Mouse (Mus musculus) liver, adult 2 months (tissue): Measurements from ENCODE around the gene Capg. TPM values are rescaled to one million over a fixed set of nuclear protein-coding genes. Genes with fewer than 3 reads are reported as not detected.
A peak's percentile ranks its signal among the peaks of the same experiment; 100 is the strongest.

Source experiments
- DNase-seq: peaks from one replicate; pipeline ENCODE4 v3.0.0-alpha.2; 2011; ENCODE audit warnings: low read depth, low spot score; ENCODE audit errors: extremely low read depth
- H3K27ac ChIP-seq: fragments of 200-500 bp; replicated peaks from 2 replicates; pipeline ENCODE4 v1.5.1; 2012; ENCODE audit warnings: low read depth, mild to moderate bottlenecking, control low read depth, inconsistent platforms, low read length; ENCODE audit not compliant: insufficient read depth
- H3K27me3 ChIP-seq: fragments of 200-500 bp; 2 replicates; pipeline ENCODE4 v1.6.1; 2012; ENCODE audit warnings: mild to moderate bottlenecking, moderate library complexity, low read length, inconsistent platforms; ENCODE audit not compliant: control insufficient read depth, insufficient read depth
- H3K36me3 ChIP-seq: fragments of 200-500 bp; 2 replicates; pipeline ENCODE4 v1.6.1; 2012; ENCODE audit warnings: low read length, inconsistent platforms; ENCODE audit not compliant: control insufficient read depth, insufficient read depth
- H3K4me1 ChIP-seq: fragments of 200-500 bp; 2 replicates; pipeline ENCODE4 v1.6.1; 2011; ENCODE audit warnings: low read length; ENCODE audit not compliant: control insufficient read depth, insufficient read depth
- H3K4me3 ChIP-seq: fragments of 200-500 bp; 2 replicates; pipeline ENCODE4 v1.5.1; 2011; ENCODE audit warnings: low read depth, mild to moderate bottlenecking, control low read depth, low read length, moderate library complexity; ENCODE audit not compliant: insufficient read depth
- H3K79me2 ChIP-seq: fragments of 200-500 bp; 2 replicates; pipeline ENCODE4 v1.6.1; 2012; ENCODE audit warnings: inconsistent platforms, mild to moderate bottlenecking, low read length, moderate library complexity; ENCODE audit not compliant: control insufficient read depth, insufficient read depth
- H3K9ac ChIP-seq: fragments of 200-500 bp; 2 replicates; pipeline ENCODE4 v1.6.1; 2012; ENCODE audit warnings: low read depth, mild to moderate bottlenecking, control low read depth, inconsistent platforms, low read length
- CTCF ChIP-seq: fragments of 200-500 bp; IDR thresholded peaks from 2 replicates; pipeline ENCODE4 v1.5.1; 2011; ENCODE audit warnings: low read depth, low read length, control low read depth
- POLR2A ChIP-seq: fragments of 200-500 bp; IDR thresholded peaks from 2 replicates; pipeline ENCODE4 v1.6.1; 2011; ENCODE audit warnings: low read length, control low read depth; ENCODE audit not compliant: insufficient read depth; ENCODE audit errors: extremely low read depth
- WGBS: fragments of 180-500 bp; shearing (Covaris S2); methylation state at CpG from one replicate; pipeline ENCODE4 v1.1.7; 2018; 5-methylcytosine and 5-hydroxymethylcytosine counted together
- polyA plus RNA-seq: library from polyadenylated mRNA; depleted of rRNA; stranded (reverse); fragments of >200 nt; gene quantifications from 2 replicates; pipeline ENCODE4 v1.2.3, GENCODE M21; 2012
- total RNA-seq: library from RNA; depleted of rRNA; stranded (reverse); fragments of >200 nt; gene quantifications from 2 replicates; pipeline ENCODE4 v1.2.3, GENCODE M21; 2014

The Capg gene
- total and polyA plus RNA-seq, 2 experiments = 2.8 to 3.9 TPM

DNA sequence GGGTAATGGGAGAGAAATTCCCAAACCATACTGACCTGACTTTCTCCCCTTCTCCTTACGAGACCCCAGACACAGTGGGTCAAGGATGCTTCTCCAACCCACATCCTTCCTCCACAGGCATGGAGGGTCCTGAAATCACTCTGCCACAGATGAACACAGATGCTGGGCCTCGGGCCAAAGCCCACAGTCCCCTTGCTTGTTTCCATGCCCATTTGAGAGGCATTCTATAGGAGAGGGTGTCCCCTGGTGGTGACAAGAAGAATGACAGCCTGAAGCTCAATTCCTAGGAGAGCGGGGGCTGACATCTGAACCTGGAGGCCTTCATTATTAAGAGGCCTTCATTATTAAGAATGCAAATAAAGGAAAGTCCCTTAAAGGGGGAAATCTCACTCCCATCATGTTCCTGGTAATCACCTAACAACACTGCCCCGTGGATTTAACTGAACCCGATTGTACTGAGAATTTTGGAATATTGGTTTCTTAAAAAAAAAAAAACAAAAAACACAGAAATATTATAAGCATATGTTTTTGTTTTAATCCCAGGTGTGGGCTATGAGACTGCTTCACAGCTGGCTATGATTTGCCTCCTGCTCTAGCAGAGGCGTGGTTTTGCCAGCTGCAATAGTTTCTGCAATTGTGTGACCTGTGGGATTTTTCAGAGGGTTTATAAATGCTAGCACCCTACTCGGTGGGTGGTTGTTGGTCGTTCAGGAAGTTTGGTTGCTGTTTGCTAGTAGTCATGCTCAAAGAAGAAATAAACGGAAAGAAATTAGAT is 10.0 kb upstream of the Capg start:
- no peak overlapping the region for H3K9ac ChIP-seq
- H3K4me3 ChIP-seq = no peak overlapping the region
- WGBS = 47% methylated on average over 9 of the region's 9 CpGs
- no peaks in the 10 kb centered on the region for H3K27me3 ChIP-seq
- H3K27ac ChIP-seq = no peak overlapping the region
- 0 out of 2 replicates have a peak, but pooled peaks cover 3% of the 10 kb centered on the region for H3K4me1 ChIP-seq
- H3K79me2 ChIP-seq = no peaks in the 10 kb centered on the region
- peak; percentile 21 for DNase-seq
- TF ChIP-seq CTCF (peak; percentile 79), POLR2A (no peak)
- no peaks in the 10 kb centered on the region for H3K36me3 ChIP-seq

GRCm38 (mm10) chr6:72535165-72535564 is 9.0 kb upstream of the Capg start:
- Histone ChIP-seq H3K9ac (no peak overlapping the region), H3K27ac (no peak overlapping the region), H3K27me3 (no peaks in the 10 kb centered on the region), H3K4me1 (0 out of 2 replicates have a peak, but pooled peaks cover 3% of the 10 kb centered on the region), H3K79me2 (no peaks in the 10 kb centered on the region), H3K4me3 (no peak overlapping the region), H3K36me3 (no peaks in the 10 kb centered on the region)
- peak; percentile 56 for DNase-seq
- WGBS = 3% methylated on average over 9 of the region's 9 CpGs
- TF ChIP-seq CTCF (peak; percentile 91), POLR2A (no peak)

DNA sequence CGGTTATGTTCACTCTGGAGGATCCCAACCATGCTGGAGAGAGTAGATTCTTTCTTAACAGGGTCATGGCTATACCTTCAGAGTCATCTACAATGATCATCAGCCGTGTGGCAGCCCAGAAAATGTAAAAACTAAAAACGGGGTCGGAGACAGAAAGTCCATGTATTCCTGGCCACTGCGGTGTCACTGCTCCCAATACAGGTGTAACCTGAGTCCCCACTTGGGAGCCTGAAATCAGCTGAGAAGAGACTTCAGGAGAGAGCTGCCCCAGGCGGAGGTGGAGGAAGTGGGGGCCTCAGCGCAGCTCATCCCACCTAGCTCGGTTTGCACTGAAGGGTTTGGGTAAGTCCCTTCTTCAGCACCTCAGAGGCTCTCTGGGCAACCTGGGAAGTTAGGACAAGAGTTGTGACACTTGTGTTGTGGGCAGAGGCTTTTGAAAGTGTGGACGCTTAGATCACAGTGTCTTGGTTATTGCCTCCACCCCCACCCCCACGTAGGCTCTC is 6.1 kb upstream of the Capg start:
- no peaks in the 10 kb centered on the region for H3K27me3 ChIP-seq
- peak; percentile 17 for DNase-seq
- peak overlapping the region; percentile 83 for H3K9ac ChIP-seq
- H3K4me3 ChIP-seq = peak overlapping the region; percentile 74
- peak overlapping the region; percentile 68 for H3K27ac ChIP-seq
- TF ChIP-seq CTCF = no peak
- no peak for TF ChIP-seq POLR2A
- no peaks in the 10 kb centered on the region for H3K36me3 ChIP-seq
- H3K79me2 ChIP-seq = no peaks in the 10 kb centered on the region
- 58% methylated on average over 10 of the region's 10 CpGs for WGBS
- H3K4me1 ChIP-seq = 0 out of 2 replicates have a peak, but pooled peaks cover 3% of the 10 kb centered on the region

GRCm38 (mm10) chr6:72538562-72539031 is 5.6 kb upstream of the Capg start:
- Histone ChIP-seq H3K79me2 (no peaks in the 10 kb centered on the region), H3K27ac (peak overlapping the region; percentile 68), H3K4me3 (peak overlapping the region; percentile 74), H3K4me1 (0 out of 2 replicates have a peak, but pooled peaks cover 3% of the 10 kb centered on the region), H3K36me3 (no peaks in the 10 kb centered on the region), H3K27me3 (no peaks in the 10 kb centered on the region), H3K9ac (peak overlapping the region; percentile 83)
- 3% methylated on average over 16 of the region's 16 CpGs for WGBS
- peak; percentile 93 for DNase-seq
- peak; percentile 69; the same call in 1 of the 2 replicates for TF ChIP-seq POLR2A
- TF ChIP-seq CTCF = no peak

DNA sequence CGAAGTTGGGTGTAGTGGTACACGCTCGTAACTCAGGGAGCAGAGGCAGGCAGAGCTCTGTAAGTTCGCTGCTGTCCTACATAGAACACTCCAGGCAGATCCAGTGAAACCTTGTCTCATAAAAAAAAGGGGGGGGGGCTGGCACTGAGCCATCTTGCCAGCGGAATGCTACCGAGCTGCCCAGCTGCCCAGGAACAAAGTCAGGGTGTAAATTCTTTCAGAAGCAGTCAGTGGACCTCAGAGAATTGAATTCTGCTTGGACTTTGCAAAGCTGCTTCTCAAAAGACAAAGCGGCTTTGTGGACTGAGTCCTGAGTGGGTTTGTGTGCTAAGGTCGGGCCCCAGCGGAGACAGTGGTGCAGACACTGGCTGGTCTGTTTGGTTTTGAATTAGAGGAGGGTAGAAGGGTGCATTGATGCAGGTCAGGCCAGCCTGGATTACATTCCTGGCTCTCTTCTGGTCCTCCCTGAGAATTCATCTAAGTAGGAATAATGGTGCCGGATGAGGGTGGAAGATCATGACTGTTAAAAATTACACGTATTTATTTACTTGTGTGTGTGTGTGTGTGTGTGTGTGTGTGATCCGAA is 833 bp upstream of the Capg start:
- Histone ChIP-seq H3K4me1 (no peaks in the 10 kb centered on the region), H3K4me3 (no peak overlapping the region), H3K27me3 (no peaks in the 10 kb centered on the region), H3K9ac (no peak overlapping the region), H3K36me3 (no peaks in the 10 kb centered on the region), H3K27ac (no peak overlapping the region), H3K79me2 (no peaks in the 10 kb centered on the region)
- DNase-seq = no peak
- WGBS = 84% methylated on average over 12 of the region's 12 CpGs
- no peak for TF ChIP-seq CTCF
- no peak for TF ChIP-seq POLR2A
